Mouse (Mus musculus) small intestine, adult 2 months (tissue): ENCODE measurements around the gene Parp1. TPM values are rescaled to one million over a fixed set of nuclear protein-coding genes. Genes with fewer than 3 reads are reported as not detected.
A peak's percentile ranks its signal among the peaks of the same experiment; 100 is the strongest.
"Not testable (repeated sequence)": the region's sequence is repeated elsewhere in the genome, so short reads cannot be mapped to it uniquely, and the experiment has no call there.

Experiments used
- H3K27ac ChIP-seq: fragments of 200-500 bp; 2 replicates; pipeline ENCODE4 v1.5.1; 2012; ENCODE audit warnings: low read depth, low read length, control low read depth, inconsistent platforms; ENCODE audit not compliant: insufficient read depth
- H3K27me3 ChIP-seq: fragments of 200-500 bp; 2 replicates; pipeline ENCODE4 v1.6.1; 2012; ENCODE audit warnings: mild to moderate bottlenecking, moderate library complexity, low read length, inconsistent platforms; ENCODE audit not compliant: control insufficient read depth, insufficient read depth
- H3K36me3 ChIP-seq: fragments of 200-500 bp; 2 replicates; pipeline ENCODE4 v1.6.1; 2012; ENCODE audit warnings: mild to moderate bottlenecking, low read length, control low read depth, inconsistent platforms; ENCODE audit not compliant: control insufficient read depth, insufficient read depth
- H3K4me1 ChIP-seq: fragments of 200-500 bp; 2 replicates; pipeline ENCODE4 v1.6.1; 2012; ENCODE audit warnings: low read length, inconsistent platforms, mixed read lengths; ENCODE audit not compliant: control insufficient read depth, insufficient read depth, insufficient read length
- H3K4me3 ChIP-seq: fragments of 200-500 bp; 2 replicates; pipeline ENCODE4 v1.5.1; 2012; ENCODE audit warnings: low read depth, mild to moderate bottlenecking, control low read depth, inconsistent platforms, low read length, moderate library complexity
- CTCF ChIP-seq: fragments of 200-500 bp; IDR thresholded peaks from 2 replicates; pipeline ENCODE4 v1.5.1; 2012; ENCODE audit warnings: low read depth, mild to moderate bottlenecking, control low read depth, inconsistent platforms, low read length, moderate library complexity, mixed read lengths; ENCODE audit not compliant: insufficient replicate concordance, insufficient read length; ENCODE audit errors: extremely low read depth
- POLR2A ChIP-seq: fragments of 200-500 bp; IDR thresholded peaks from 2 replicates; pipeline ENCODE4 v1.6.1; 2012; ENCODE audit warnings: low read depth, mild to moderate bottlenecking, control low read depth, inconsistent platforms, low read length, moderate library complexity
- WGBS: fragments of 180-500 bp; shearing (Covaris S2); methylation state at CpG from one replicate; pipeline ENCODE4 v1.1.7; 2018; 5-methylcytosine and 5-hydroxymethylcytosine counted together
- polyA plus RNA-seq: library from polyadenylated mRNA; depleted of rRNA; stranded (reverse); fragments of >200 nt; gene quantifications from 2 replicates; pipeline ENCODE4 v1.2.3, GENCODE M21; 2012

The Parp1 gene
- polyA plus RNA-seq, 1 experiment: 8.4 TPM

DNA sequence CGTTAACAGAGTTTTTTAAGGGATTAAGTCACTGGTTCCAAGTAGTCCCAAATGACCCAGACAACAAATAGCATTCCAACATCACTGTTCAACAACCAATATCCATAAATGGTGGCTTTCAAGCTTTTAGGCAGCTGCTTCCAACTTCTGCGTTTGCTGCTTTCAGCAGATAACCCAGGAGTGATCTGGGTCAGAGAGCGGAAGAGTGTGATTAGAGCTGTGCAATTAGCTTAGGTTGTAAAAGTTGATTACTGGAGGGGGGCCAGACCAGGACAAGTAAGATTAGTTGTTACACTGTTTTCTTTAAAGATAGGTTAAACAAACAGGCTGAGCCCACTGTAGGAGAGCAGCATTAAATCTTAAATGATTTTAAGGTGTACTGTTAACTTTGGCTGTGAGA is 7.5 kb upstream of the Parp1 start:
- peaks cover 3% of the 10 kb centered on the region; the same call in 1 of the 2 replicates for H3K4me1 ChIP-seq
- no peaks in the 10 kb centered on the region for H3K36me3 ChIP-seq
- H3K27ac ChIP-seq: no peak overlapping the region
- TF ChIP-seq POLR2A (no peak), CTCF (no peak)
- WGBS: 7% methylated on average over 3 of the region's 3 CpGs
- peaks cover 2% of the 10 kb centered on the region for H3K27me3 ChIP-seq
- H3K4me3 ChIP-seq: no peak overlapping the region

- Histone ChIP-seq H3K27me3 (no peaks in the 10 kb centered on the region; the same call in none of the 2 replicates), H3K36me3 (no peaks in the 10 kb centered on the region), H3K27ac (no peak overlapping the region), H3K4me3 (no peak overlapping the region), H3K4me1 (peaks cover 3% of the 10 kb centered on the region; the same call in 1 of the 2 replicates)
- TF ChIP-seq POLR2A (no peak), CTCF (no peak)
- 81% methylated on average over 5 of the region's 5 CpGs for WGBS
Observed at GRCm38 (mm10) chr1:180564885-180565284, 3.8 kb upstream of the Parp1 start.

- WGBS: 92% methylated on average over 4 of the region's 4 CpGs
- H3K27me3 ChIP-seq: no peaks in the 10 kb centered on the region; the same call in 1 of the 2 replicates
Observed at GRCm38 (mm10) chr1:180567761-180568160, 963 bp upstream of the Parp1 start.

DNA sequence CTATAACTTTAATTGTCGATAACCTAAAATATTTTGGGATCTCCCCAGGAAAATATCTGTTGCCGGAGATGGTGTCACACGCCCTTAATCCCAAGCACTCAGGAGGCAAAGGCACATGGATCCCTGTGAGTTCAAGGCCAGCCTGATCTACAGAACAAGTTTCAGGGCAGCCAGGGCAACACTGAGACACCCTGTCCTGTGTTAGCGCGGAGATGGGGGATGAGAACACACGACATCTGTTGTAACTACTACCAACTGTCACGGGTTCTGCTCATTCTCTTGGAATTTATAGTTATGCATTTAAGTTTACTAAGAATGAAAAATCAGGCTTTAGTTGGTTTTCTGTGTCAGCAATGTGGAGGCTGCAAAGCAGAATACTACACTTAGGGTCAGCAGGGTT is 476 bp upstream of the Parp1 start:
- peaks cover 3% of the 10 kb centered on the region; the same call in 1 of the 2 replicates for H3K4me1 ChIP-seq

More at GRCm38 (mm10) chr1:180567761-180568160, 963 bp upstream of the Parp1 start:
- TF ChIP-seq POLR2A: no peak
- TF ChIP-seq CTCF: no peak
- Histone ChIP-seq H3K27ac (no peak overlapping the region), H3K4me3 (no peak overlapping the region), H3K4me1 (peaks cover 3% of the 10 kb centered on the region; the same call in 1 of the 2 replicates), H3K36me3 (no peaks in the 10 kb centered on the region)

DNA sequence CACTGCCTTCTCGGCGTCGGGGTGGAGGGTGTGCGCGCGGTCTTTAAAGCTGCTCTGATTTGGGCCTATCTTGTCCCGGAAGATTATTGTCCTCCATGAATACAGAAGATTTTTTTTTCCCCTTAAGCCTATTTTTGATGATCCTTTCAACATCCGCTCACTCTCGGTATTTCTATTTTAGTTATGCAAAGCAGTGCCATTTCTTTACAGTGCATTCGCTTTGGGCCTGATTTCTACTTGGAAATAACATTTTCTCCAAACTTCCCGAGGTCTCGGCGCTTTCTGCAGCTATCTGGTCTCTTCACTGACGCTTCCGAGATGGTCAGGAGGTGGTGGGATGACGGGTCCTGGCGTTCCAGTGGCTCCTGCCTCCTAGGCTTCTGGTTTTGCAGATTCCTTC is 729 bp downstream of the Parp1 start:
- no peaks in the 10 kb centered on the region for H3K27me3 ChIP-seq
- peaks cover 3% of the 10 kb centered on the region; the same call in 1 of the 2 replicates for H3K4me1 ChIP-seq
- TF ChIP-seq CTCF (no peak), POLR2A (no peak)
- WGBS: under 1% methylated on average over 17 of the region's 17 CpGs
- H3K4me3 ChIP-seq: peak overlapping the region; percentile 69
- peaks cover 2% of the 10 kb centered on the region; the same call in 1 of the 2 replicates for H3K36me3 ChIP-seq
- no peak overlapping the region for H3K27ac ChIP-seq

More for the DNA sequence above, 476 bp upstream of the Parp1 start:
- Histone ChIP-seq H3K4me3 (peak overlapping the region; percentile 69), H3K27ac (no peak overlapping the region), H3K36me3 (no peaks in the 10 kb centered on the region), H3K27me3 (no peaks in the 10 kb centered on the region; the same call in 1 of the 2 replicates)
- no peak for TF ChIP-seq POLR2A
- TF ChIP-seq CTCF: no peak
- WGBS: 59% methylated on average over 7 of the region's 7 CpGs

- H3K4me1 ChIP-seq: peaks cover 3% of the 10 kb centered on the region; the same call in 1 of the 2 replicates
- WGBS: 11% methylated on average over 5 of the region's 5 CpGs
- H3K4me3 ChIP-seq: no peak overlapping the region
- H3K27me3 ChIP-seq: no peaks in the 10 kb centered on the region
- TF ChIP-seq POLR2A (no peak), CTCF (no peak)
- peaks cover 3% of the 10 kb centered on the region; the same call in 1 of the 2 replicates for H3K36me3 ChIP-seq
- no peak overlapping the region for H3K27ac ChIP-seq
Observed at GRCm38 (mm10) chr1:180570181-180570580, 1.5 kb downstream of the Parp1 start.

DNA sequence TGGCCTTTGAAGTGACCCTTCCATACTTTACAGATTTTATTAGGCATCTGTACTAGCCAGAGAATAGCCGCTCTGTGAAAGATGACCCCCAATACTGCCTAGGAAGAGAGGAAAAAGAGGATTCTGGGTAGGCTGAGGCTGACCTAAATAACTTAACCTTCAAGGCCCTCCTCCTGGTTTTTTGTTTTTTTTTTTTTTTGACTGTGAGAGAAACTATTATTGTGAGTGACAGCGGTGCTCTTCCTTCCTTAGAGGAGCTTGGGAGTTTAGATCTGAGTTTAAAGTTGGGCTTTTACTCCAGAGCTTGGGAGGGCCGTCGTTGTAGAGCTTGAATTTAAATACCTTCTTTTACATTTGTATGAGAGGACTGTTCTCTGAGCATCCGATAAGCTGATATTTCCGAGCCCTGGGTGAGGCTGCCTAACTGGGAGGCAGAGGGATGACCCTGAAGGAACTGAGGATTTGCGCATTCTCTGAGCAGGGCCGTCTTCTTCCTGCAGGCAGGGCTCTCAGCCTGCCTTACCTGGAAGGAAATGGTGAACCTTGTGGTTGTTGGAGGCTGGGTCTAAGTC is 2.4 kb downstream of the Parp1 start:
- peaks cover 4% of the 10 kb centered on the region; the same call in 1 of the 2 replicates for H3K36me3 ChIP-seq
- H3K4me1 ChIP-seq: peaks cover 3% of the 10 kb centered on the region; the same call in 1 of the 2 replicates
- H3K27me3 ChIP-seq: no peaks in the 10 kb centered on the region
- WGBS: 91% methylated on average over 8 of the region's 8 CpGs
- no peak for TF ChIP-seq POLR2A
- no peak for TF ChIP-seq CTCF
- H3K27ac ChIP-seq: no peak overlapping the region
- H3K4me3 ChIP-seq: no peak overlapping the region

- not testable (repeated sequence) for H3K4me1 ChIP-seq, H3K36me3 ChIP-seq, H3K27me3 ChIP-seq, H3K4me3 ChIP-seq, H3K27ac ChIP-seq
- WGBS: 88% methylated on average over 6 of the region's 6 CpGs
Observed at GRCm38 (mm10) chr1:180571721-180572120, 3.0 kb downstream of the Parp1 start.
